Mouse (Mus musculus) spleen, postnatal 4 days (tissue): Measurements from ENCODE around the gene Slf2.

Source experiments
- DNase-seq, 2 experiments: peaks; one replicate each; pipeline ENCODE4 v3.0.0; 2022; ENCODE audit warnings: low spot score in 2 of 2

Gene Slf2

GRCm38 (mm10) chr19:45030746-45031693 is 100.1 kb downstream of the Slf2 start:
- DNase-seq, result peak; percentile 67 to 88

- DNase-seq, result peak; percentile 67 to 87
Observed at GRCm38 (mm10) chr19:45031780-45032179, 100.8 kb downstream of the Slf2 start.
